32 mouse cellular contexts compared by ENCODE assay signal in the genomic region with DNA sequence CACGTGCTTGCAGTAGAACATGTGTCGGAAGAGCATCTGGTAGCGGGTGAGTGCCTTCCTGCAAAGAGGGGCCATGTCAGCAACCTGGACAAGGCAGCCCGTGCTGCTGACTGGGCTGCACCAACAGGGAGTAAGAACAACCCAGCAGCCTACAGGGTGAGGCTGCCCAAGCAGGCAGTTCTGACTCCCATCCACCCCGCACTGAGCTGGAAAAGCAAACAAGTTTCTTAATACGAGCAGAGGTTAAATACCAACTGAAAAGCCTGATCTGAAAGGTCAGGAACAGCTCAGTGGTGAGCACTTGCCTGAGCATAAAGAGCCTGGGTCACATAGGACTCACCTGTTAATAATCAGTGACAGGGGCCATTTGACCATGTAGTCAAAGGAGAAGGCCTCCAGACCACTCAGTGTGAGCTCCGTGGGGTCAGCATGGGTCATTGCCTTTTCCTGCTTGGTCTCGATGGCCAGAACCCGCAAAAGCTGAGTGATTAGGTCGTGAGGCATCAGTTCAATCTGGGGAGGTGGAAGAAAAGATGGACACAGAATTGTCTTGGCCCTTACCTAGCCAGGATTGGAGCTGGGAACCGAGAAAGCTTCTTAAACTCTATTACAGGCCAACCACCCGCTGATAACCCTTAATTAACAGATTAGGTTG. TPM values are rescaled to one million over a fixed set of nuclear protein-coding genes. Genes with fewer than 3 reads are reported as not detected.
DNase-seq lines count a peak whose midpoint lies in the region; ATAC-seq lines count a peak whose summit lies in the region.
"Had no signal": no experiment of that assay in that cellular context is flagged by ENCODE, and none has a peak within 500 bp of the region (broad histone marks: within the 10 kb centered on the region; RNA-seq: fewer than 3 reads in every experiment).

No protein-coding gene starts in this region.

- no peak overlapping the region for H3K9ac ChIP-seq in liver, embryonic 16.5 days (ENCODE audit: low read depth, low read length)
- H3K9ac ChIP-seq in intestine, embryonic 16.5 days (ENCODE audit: low read depth, low read length), result no peak overlapping the region
- H3K9ac ChIP-seq: embryonic facial prominence, embryonic 15.5 days; heart, embryonic 12.5 days; kidney, embryonic 15.5 days had no signal

- 74% methylated on average over 12 of the region's 12 CpGs for WGBS in liver, embryonic 16.5 days (ENCODE audit: insufficient replicate concordance)
- 83% methylated on average over 12 of the region's 12 CpGs for WGBS in intestine, embryonic 16.5 days

- H3K27me3 ChIP-seq in liver, embryonic 16.5 days (ENCODE audit: control insufficient read depth, insufficient read depth, low read depth, low read length), result no peaks in the 10 kb centered on the region
- no peaks in the 10 kb centered on the region for H3K27me3 ChIP-seq in intestine, embryonic 16.5 days (replicated peaks; ENCODE audit: control insufficient read depth, insufficient read depth, low read length)
- H3K27me3 ChIP-seq: embryonic facial prominence, embryonic 15.5 days; heart, embryonic 12.5 days; kidney, embryonic 15.5 days had no signal

- no peaks in the 10 kb centered on the region for H3K9me3 ChIP-seq in liver, embryonic 16.5 days (replicated peaks; ENCODE audit: control insufficient read depth, low read length)
- no peaks in the 10 kb centered on the region for H3K9me3 ChIP-seq in intestine, embryonic 16.5 days (ENCODE audit: control insufficient read depth, low read length)
- H3K9me3 ChIP-seq: embryonic facial prominence, embryonic 15.5 days; heart, embryonic 12.5 days; kidney, embryonic 15.5 days had no signal

- H3K36me3 ChIP-seq in liver, embryonic 16.5 days (ENCODE audit: control insufficient read depth, insufficient read depth), result peaks cover 35% of the 10 kb centered on the region
- H3K36me3 ChIP-seq in intestine, embryonic 16.5 days (ENCODE audit: control insufficient read depth, insufficient read depth, low read length), result peaks cover 30% of the 10 kb centered on the region

- H3K27ac ChIP-seq in liver, embryonic 16.5 days (ENCODE audit: low read length), result no peak overlapping the region
- no peak overlapping the region for H3K27ac ChIP-seq in intestine, embryonic 16.5 days (ENCODE audit: low read length)
- H3K27ac ChIP-seq: embryonic facial prominence, embryonic 15.5 days; hindbrain, postnatal 0 days; kidney, embryonic 15.5 days; left cerebral cortex, adult 2 months; macrophage had no signal

- H3K4me3 ChIP-seq in liver, embryonic 16.5 days (ENCODE audit: low read depth, low read length), result no peak overlapping the region
- H3K4me3 ChIP-seq in intestine, embryonic 16.5 days (ENCODE audit: low read length), result no peak overlapping the region
- H3K4me3 ChIP-seq: embryonic facial prominence, embryonic 15.5 days; heart, embryonic 12.5 days; kidney, embryonic 15.5 days; left cerebral cortex, adult 2 months had no signal

- DNase-seq in layer of hippocampus, adult 11-12 months (ENCODE audit: low spot score), result peak; percentile 2
- DNase-seq in layer of hippocampus, postnatal 10 days (ENCODE audit: low spot score in 2 of 2), result no peak
- peak; percentile 9 to 43 for DNase-seq in spleen, postnatal 4 days (ENCODE audit: low spot score in 2 of 2)
- DNase-seq in spleen, postnatal 14 days (ENCODE audit: low spot score in 2 of 2), result no peak
- DNase-seq in embryo, embryonic 10.5 days (ENCODE audit: low spot score), result peak; percentile 29
- no peak for DNase-seq in adrenal gland, adult 8-10 months
- DNase-seq: adrenal gland, postnatal 36 days; cerebellum, adult 11 months; cerebellum, postnatal 10 days; gastrocnemius, postnatal 10 days; heart, postnatal 10 days; kidney, postnatal 4 days; layer of hippocampus, adult 9-11 months; right cerebral cortex, postnatal 25 days; spleen, adult 18-20 months; thymus, adult 2 months had no signal

- no peaks in the 10 kb centered on the region for H3K4me1 ChIP-seq in liver, embryonic 16.5 days (ENCODE audit: control insufficient read depth, low read depth, low read length)
- no peaks in the 10 kb centered on the region for H3K4me1 ChIP-seq in intestine, embryonic 16.5 days (ENCODE audit: control insufficient read depth, insufficient read depth, low read length)
- H3K4me1 ChIP-seq: heart, embryonic 12.5 days; kidney, embryonic 15.5 days had no signal

- peak; percentile 75 for ATAC-seq in liver, embryonic 16.5 days (ENCODE audit: low read depth)
- no peak for ATAC-seq in intestine, embryonic 16.5 days
- ATAC-seq: forebrain, embryonic 14.5 days; hindbrain, postnatal 0 days; intestine, postnatal 0 days; midbrain, embryonic 16.5 days had no signal

- H3K4me2 ChIP-seq in liver, embryonic 16.5 days (ENCODE audit: low read depth, low read length), result no peak overlapping the region
- no peak overlapping the region for H3K4me2 ChIP-seq in intestine, embryonic 16.5 days (ENCODE audit: low read depth, low read length)
- H3K4me2 ChIP-seq: embryonic facial prominence, embryonic 15.5 days; heart, embryonic 12.5 days; kidney, embryonic 15.5 days had no signal

RNA-seq across cellular contexts. Expression of a gene that starts 8.9 kb away (rescaled TPM):
- total RNA-seq in layer of hippocampus, postnatal 10 days (2021), result 1 to 10 TPM; 1.3 to 2.4 TPM
- 1.6 and 1.8 TPM in 2 replicates for polyA plus RNA-seq in liver, embryonic 16.5 days (2015; fragmentation: Nextera tagmentation; extraction: Ambion mirVana)
- polyA plus RNA-seq in intestine, embryonic 16.5 days (2015; fragmentation: Nextera tagmentation; extraction: Ambion mirVana), result 1.0 and 1.2 TPM in 2 replicates
- 1 to 10 TPM; 1.8 to 5.9 (median 4.4) TPM for total RNA-seq in adrenal gland, adult 8-10 months (2022)

RNA-seq across cellular contexts. Expression of a gene that starts 22.7 kb away (rescaled TPM):
- 1 to 10 TPM in 1 of 2 experiments, under 1 TPM in 1; 0.87 to 1.0 TPM for total RNA-seq in layer of hippocampus, postnatal 10 days (2021)
- not detected in 2 replicates for polyA plus RNA-seq in liver, embryonic 16.5 days (2015; fragmentation: Nextera tagmentation; extraction: Ambion mirVana)
- polyA plus RNA-seq in intestine, embryonic 16.5 days (2015; fragmentation: Nextera tagmentation; extraction: Ambion mirVana), result 0.13 TPM in 1 of 2 replicates, not detected in the other
- 1 to 10 TPM in 1 of 4 experiments, under 1 TPM in 2, not detected in 1; 0.31 to 1.1 (median 0.83) TPM for total RNA-seq in adrenal gland, adult 8-10 months (2022)
- total RNA-seq: adrenal gland, postnatal 36 days; gastrocnemius, postnatal 10 days; heart, postnatal 10 days had no signal
- polyA plus RNA-seq: macrophage had no signal

RNA-seq across cellular contexts. Expression of a gene that starts 35.0 kb away (rescaled TPM):
- 10 to 100 TPM; 22.3 to 24.9 TPM for total RNA-seq in layer of hippocampus, postnatal 10 days (2021)
- 15.5 and 16.5 TPM in 2 replicates for polyA plus RNA-seq in liver, embryonic 16.5 days (2015; fragmentation: Nextera tagmentation; extraction: Ambion mirVana)
- polyA plus RNA-seq in intestine, embryonic 16.5 days (2015; fragmentation: Nextera tagmentation; extraction: Ambion mirVana), result 31.7 and 32.8 TPM in 2 replicates
- 10 to 100 TPM; 21.8 to 30.7 (median 26.7) TPM for total RNA-seq in adrenal gland, adult 8-10 months (2022)

RNA-seq across cellular contexts. Expression of a gene that starts 35.3 kb away (rescaled TPM):
- total RNA-seq in layer of hippocampus, postnatal 10 days (2021), result 10 to 100 TPM; 40.8 TPM
- polyA plus RNA-seq in liver, embryonic 16.5 days (2015; fragmentation: Nextera tagmentation; extraction: Ambion mirVana), result 22.2 and 23.3 TPM in 2 replicates
- polyA plus RNA-seq in intestine, embryonic 16.5 days (2015; fragmentation: Nextera tagmentation; extraction: Ambion mirVana), result 34.3 and 35.3 TPM in 2 replicates
- total RNA-seq in adrenal gland, adult 8-10 months (2022), result 10 to 100 TPM; 24.2 to 35.8 (median 32.2) TPM

RNA-seq across cellular contexts. Expression of a gene that starts 47.7 kb away (rescaled TPM):
- total RNA-seq in layer of hippocampus, postnatal 10 days (2021), result under 1 TPM; 0.16 to 0.20 TPM
- polyA plus RNA-seq in liver, embryonic 16.5 days (2015; fragmentation: Nextera tagmentation; extraction: Ambion mirVana), result not detected in 2 replicates
- polyA plus RNA-seq in intestine, embryonic 16.5 days (2015; fragmentation: Nextera tagmentation; extraction: Ambion mirVana), result not detected in 2 replicates
- not detected for total RNA-seq in adrenal gland, adult 8-10 months (2022)
- total RNA-seq: adrenal gland, postnatal 36 days; gastrocnemius, postnatal 10 days; granulocyte monocyte progenitor cell, adult 5-6 weeks; heart, postnatal 10 days; left cerebral cortex, adult 2 months; neutrophil, adult 5-6 weeks had no signal
- polyA plus RNA-seq: embryonic facial prominence, embryonic 15.5 days; heart, embryonic 12.5 days; intestine, postnatal 0 days; kidney, embryonic 15.5 days; limb, embryonic 14.5 days; lung, embryonic 16.5 days; macrophage; stomach, embryonic 14.5 days had no signal

Comparison
In these comparisons a context has a peak if more than half of its experiments do, and no peak if none do; other contexts are left out.
1. DNase-seq: peak in layer of hippocampus, adult 11-12 months (single experiment), spleen, postnatal 4 days (2 of 2) and embryo, embryonic 10.5 days (single experiment); none in layer of hippocampus, postnatal 10 days (0 of 2), spleen, postnatal 14 days (0 of 2) and adrenal gland, adult 8-10 months (single experiment).